Mouse (Mus musculus): Measurements from ENCODE around the gene Acox1.

GRCm38 (mm10) chr11:116126261-116126660 lies 72.6 kb downstream of the Acox1 start:
- TF ChIP-seq CTCF (IDR thresholded peaks at IDR 0.05; ENCODE audit: low read depth, low read length): no peak
- no peak for TF ChIP-seq POLR2A (IDR thresholded peaks at IDR 0.05; ENCODE audit: insufficient read depth, low read length)

Data from ES-Bruce4 (cell line).